Mouse (Mus musculus) thymus, postnatal 14 days (tissue): ENCODE results near the gene Zmym6.
A peak's percentile ranks its signal among the peaks of the same experiment; 100 is the strongest.

Experiments
- DNase-seq: peaks from one replicate; pipeline ENCODE4 v3.0.0; 2021

Zmym6 gene

DNA sequence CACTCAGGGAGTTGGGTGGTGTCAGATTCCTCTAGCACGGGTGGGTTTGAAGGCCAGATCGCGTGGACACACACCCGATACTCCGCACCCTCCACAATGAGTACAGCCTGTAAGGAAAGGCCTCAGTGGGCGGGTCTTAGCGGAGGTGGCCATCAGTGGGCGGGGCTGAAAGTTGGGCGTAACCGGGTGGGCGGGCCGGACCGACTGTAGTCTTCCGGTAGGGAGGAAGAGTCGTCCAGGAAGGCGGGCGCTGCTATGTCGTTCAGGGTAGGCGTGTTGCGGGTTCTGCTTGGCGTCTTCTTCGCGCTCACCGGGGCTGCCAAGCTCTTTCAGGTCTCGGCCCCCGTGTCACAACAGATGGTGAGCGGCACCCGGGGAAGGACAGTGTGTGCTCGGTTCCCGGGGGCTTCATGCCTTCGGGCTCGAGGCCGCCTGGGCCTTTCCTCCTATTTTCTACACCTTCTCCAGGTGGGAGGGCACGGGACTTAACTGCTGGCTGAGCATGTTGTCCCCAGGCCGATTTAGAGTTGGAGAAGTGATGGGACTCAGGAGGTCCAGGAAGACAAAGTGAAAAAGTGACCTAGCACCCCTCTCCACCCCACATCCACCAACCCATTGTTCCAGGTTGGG is 48.8 kb downstream of the Zmym6 start:
- peak; percentile 92 for DNase-seq

DNA sequence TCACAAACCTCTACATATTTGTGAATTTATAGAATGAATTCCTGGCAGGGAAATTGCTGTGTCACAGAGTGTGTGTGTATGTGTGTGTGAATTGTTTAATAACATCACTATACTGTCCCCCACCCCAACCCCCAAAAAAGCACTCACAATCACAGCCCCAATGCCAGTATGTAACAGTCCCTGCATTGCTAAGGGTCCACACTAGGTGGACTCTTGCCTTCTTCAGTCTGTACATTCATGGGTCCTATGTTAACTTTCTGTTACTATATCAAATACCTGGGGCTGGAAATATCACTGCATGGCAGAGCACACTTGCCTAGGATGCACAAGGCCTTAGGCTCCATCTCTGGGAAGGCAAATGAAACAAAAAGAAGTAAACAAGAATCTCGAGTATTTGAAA is 57.5 kb downstream of the Zmym6 start:
- DNase-seq: no peak

DNA sequence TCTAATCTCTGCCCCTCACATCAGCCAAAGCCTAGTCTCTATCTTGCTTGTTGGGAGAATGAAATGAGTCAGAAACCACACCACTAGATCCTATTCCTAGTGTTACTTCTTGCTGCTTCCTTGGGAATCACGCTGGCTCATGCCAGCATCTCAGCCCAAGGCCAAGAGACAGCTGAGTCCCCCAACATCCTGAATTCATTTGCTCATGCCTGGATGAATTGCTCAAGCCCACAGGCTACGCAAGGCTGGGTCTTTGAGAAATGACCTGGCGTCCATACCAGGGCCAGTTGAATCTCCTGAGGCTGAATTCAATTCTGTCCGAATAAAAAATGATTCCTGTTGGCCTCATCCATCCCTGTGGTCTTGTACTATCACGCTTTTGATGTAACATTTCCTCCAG is 60.4 kb downstream of the Zmym6 start:
- no peak for DNase-seq

DNA sequence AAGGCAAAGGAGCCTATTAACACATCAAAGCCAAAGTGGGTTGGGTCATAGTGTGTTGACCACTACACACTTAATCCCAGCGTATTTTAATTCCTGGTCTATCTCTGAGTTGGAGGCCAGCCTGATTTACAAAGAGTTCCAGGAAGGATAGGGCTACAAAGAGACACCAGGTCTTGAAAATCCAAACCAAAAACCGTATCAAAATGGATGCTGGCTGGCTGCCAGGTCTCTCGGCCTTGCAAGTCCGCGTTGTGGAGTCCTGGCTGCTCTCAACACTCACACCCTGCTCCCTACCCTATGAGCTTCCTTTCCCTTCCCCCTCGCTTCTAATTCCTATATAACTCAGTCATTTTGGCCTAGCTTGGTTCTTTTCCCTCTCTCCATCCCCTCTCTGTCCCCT is 61.3 kb downstream of the Zmym6 start:
- no peak for DNase-seq

DNA sequence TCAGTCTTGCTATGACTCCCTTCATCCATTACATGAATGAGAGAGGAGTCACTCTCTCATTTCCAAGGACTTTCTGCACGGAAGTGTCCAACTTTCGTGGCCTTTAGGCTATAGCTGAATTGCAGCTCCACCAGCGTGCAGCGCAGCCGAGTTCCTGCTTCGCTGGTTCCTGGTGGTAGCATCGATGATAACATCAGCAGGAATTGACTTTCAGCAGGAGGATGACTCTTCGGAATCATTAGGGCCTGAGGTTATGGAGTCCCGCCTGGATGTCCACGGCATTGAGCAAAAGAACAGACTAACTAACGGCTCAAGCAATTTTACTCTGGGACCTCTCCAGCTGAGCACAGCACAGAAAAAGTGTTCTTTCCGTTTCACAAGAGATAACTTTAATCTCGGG is 72.8 kb downstream of the Zmym6 start:
- DNase-seq: no peak

DNA sequence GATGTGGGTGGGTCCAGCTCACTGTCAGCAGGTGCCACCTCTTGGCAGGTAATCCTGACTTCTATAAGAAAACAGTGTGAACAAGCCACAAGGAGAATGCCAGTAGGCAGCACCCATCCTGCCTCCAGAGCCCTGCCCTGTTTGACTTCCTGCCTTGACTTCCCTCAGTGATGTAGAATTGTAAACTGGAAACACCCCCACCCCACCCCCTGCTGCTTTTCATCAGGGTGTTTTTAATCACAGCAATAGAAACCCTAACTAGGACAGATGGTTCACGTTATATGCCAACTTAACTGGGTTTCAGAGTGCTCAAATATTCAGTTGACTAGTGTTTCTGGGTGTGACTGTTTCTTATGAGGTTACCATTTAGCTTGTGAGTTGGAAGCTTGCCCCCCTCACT is 76.2 kb downstream of the Zmym6 start:
- no peak for DNase-seq

DNA sequence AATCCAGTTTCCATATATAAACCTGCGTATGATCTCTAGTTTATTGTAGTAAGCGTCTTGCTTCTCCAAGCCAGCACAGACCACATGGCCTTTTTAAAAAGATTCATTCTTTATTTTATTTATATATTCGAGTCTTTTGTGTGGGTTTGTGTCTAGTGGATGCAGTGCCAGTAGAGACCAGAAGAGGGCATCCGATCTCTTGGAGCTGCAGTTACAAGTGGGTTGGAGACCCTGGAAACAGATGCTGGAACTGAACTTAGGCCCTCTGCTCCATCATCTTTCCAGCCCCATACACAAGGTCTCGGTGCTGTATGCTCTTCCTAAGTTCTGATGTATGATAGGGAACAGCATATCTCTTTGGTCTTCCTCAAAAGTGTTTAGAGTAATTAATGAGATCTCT is 78.6 kb downstream of the Zmym6 start:
- DNase-seq: no peak

DNA sequence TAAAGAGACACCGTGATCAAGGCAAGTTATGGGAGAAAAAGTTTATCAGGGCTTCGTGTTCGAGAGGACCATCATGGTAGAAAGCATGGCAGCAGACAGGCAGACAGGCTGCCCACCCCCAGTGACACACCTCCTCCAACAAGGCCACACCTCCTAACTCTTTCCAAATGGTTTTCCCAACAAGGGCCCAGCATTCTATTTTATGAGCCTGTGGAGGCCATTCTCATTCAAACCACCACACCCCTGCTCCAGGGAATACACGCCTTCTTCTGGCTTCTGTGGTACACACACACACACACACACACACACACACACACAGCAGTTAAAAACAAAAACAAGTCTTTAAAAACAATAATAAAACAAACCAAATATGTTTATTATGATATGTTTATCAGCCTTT is 80.6 kb downstream of the Zmym6 start:
- no peak for DNase-seq

DNA sequence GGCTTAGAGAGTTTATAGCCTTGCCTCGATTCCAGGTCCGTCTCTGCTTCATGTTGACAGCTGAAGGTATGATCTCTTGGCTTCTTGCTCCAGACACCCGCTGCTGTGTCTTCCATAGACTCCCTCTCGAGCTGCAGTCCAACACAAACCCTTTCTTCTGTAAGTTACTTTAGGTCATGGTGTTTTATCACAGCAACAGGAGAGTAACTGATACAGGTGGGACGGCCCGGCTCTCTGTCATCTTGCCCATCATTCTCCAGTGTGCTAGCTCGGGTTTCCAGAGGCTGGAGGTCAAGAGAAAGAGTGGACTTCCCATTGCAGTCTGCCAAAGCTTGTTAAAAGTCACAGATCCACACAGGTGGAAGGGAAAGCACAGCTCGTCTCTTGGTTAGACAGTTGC is 86.7 kb downstream of the Zmym6 start:
- DNase-seq: no peak

DNA sequence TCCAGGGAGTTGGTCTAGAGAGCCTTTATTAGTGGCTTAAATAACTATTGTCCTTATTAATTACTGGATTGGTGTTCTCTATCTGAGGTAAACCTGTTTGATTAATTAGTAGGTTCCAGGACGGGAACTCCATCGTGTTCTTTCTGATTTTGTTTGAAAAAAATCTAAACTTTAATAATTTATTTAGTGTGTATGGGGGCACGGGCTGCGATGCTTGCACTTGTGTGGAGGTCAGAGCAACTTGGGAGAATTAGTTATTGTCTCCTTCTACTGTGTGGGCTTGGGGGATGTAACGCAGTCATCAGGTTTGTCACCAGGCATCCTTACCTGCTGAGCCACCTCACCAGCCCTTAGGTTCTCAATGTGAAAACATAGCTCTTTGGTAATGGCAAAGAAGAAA is 89.9 kb downstream of the Zmym6 start:
- no peak for DNase-seq

DNA sequence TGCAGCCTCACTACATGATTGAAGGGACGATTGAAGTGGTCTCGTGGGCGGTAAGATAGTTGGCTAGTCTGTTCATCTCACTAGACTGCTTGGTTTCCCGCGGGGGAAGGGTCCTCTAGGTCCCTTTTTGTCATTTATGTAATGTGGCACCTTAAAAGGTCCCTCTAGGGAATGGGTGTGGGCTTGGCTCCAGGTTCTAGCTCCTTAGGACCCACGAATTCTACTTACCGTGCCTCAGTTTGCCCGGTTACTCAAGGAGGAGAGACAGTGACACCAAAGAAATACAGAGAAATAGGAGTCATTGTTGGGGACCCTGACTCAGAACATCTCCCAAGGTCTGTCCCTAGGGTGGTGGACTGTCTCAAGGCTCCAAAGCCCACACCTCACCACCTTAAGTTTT is 90.5 kb downstream of the Zmym6 start:
- DNase-seq: no peak

DNA sequence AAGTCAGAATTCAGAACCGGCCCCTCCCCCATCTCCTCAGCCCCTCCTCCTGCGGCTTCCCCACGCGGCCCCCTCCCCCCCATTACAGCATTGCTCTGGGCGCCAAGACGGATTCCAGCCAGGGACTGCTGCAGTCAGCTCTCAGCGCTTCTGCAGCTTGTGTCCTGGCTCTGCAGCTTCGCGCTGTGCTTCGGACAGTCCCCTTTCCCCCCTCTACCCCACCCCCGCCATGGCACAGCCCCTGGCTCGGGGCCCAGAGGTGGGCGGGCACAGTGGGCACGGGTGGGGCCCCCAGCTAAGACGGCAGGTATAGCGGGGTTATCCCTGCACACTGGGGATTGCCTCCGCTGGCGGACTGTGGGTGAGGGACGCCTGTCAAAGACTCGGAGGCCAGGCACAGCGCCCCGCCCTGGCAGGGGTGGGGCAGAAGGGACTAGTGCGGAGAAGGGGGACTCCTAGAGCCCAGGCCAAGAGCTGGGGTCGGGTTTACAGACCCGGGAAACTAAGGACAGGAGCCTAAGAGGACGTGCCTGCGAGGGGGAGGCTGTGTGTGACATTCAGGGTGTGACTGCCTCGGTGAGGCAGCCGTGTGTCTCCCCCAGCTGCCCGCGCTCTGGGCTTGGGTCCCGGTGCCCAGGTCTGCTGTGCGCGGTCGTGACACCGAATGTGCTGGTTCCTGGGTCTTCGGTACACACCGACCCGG is 91.2 kb downstream of the Zmym6 start:
- peak; percentile 13 for DNase-seq

DNA sequence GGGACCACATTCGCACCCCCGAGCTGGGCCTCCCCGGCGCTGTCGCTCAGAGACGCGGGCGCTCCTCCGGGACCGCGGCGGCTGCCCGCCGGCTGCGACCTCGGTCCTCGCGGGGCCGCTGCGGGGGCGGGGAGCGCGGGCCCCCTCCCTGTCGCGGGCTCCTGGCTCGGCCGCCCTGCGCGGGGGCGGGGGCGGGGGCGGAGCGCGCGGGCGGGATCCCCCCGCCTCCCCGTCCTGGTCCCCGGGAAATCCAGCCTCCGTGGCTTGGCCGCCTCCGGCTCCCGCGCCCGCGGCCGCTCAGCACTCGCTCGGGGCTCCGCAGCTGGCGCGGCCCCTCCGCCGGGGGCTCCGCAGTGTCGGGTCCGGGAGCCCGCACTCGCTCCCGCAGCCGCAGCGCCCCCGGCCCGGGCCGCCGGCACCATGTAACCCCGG is 91.7 kb downstream of the Zmym6 start, which contains the start of gene Dlgap3:
TSS of gene Dlgap3 (plus strand) at position 291 of the 432 bp plus-strand sequence.
- peak; percentile 27 for DNase-seq

DNA sequence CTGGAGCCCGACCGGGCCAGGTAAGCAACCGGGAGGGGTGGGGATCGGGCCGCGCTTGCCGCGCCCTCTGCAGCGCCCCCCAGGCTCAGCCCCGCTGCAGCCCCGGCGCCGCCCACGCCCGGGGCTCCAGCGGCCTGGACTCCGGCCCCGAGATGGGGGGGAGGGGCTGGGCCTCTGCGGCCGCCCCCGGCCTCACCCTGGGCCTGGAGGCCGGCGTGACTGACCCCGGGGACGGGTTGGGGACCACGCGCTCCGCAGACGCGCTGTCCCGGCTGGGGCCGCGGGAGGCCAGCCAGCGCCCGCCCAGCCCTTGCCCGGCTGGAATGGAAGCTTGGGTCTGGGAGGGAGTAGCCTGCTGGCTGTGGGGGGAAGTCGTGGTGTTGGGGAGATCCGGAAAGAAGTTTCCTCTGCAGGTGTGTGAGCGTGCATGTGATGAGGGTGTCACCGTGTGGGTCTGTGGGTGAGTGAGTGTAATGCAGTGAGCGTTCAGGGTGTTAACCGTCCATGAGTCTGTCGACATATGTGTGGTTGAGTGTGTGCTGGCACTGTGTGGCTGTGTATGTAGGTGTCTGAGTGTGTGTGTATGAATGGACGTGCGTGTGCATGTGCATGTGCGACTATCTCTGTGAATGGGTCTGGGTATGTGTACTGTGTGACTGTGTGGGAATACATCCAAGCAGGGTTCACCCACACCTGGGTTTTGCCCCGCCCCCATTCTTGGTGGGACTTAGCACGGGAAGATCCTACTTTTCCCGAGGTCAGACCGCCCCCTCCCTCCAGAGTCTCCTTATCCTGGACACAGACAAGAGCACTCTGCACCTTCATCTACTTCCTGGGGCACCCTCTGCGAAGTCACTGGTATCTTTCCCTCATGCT is 92.4 kb downstream of the Zmym6 start:
- peak; percentile 6 for DNase-seq

DNA sequence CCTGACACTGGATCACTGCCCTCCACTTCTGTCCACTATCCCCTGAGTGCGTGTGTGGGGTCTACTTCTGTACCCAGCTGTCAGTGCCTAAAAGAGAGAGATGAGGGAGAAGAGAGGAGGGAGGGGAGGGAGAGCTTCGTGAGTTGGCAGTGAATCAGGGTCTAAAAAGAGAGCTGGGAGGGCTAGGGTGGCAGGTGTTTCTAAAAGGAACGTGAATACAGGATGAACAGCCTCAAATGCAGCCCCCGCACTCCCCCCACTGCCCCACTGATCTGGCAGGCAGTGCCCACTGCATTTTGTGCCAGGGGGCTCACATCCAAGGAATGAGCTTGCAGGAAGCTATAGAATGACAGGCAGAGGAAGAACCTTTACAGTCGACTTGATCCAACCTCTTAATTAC is 93.7 kb downstream of the Zmym6 start:
- no peak for DNase-seq

DNA sequence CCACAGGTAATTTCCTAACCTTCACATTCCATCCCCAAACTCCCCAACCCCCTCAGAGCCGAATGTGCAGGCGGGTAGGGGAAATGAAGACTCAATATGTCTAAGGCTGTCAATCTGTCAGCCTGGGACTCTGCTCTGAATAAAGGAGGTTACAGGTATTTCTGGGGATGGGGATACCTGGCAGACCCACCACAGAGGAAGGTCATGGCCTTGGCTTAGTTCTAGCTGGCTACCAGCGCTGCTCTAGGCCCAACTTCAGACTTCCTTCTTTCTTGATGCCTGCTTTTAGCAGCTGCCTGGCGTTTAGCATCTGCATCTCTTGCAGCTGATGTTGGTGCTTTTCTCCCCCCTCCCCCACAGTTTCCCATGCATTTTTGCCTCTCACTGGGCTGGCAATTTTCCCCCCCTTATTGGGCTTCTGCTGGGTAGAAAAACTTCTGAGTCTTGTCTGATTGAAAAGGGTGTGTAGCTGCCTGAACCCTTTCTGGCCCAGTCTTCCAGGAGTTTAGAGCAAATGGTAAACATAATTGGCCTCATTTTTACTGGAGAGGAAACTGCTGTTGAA is 94.2 kb downstream of the Zmym6 start:
- DNase-seq: no peak

DNA sequence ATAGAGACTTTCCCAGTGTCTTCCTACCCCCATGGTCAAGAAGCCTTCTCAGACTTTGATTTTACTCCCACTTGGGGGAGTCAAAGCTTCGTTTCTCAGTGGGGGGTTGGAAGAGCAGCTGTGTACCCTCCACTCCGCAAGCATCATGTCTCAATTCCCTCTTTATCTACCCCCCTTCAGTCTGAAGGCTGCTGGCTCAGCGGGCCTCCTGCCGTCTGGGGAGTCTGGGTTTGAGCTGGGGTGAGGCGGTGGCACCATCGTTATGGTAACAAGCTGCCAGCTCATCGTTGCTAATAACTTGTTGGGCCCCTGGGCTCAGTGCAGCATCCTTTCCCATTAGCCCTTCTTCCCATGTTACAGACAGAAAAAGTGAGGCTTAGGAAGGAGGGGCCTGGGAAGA is 94.9 kb downstream of the Zmym6 start:
- DNase-seq: no peak

DNA sequence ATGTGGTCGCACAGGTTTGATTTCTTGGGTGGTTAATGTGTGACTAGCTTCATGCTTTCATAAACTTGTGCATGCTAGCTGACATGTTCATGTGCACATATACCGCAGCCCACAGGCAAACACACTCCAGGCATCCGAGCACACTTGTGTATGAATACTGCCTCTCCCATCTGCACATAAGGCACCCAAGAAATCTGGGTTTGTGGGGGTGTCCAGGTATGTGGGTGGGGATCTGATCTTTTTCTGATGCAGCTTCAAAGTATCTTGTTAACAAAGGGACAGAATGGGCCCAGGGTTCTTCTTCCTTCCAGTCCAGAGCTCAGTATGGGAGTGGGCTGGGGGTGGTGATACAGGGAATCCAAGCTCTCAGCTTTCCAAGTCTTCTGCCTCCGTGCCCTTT is 95.4 kb downstream of the Zmym6 start:
- no peak for DNase-seq

DNA sequence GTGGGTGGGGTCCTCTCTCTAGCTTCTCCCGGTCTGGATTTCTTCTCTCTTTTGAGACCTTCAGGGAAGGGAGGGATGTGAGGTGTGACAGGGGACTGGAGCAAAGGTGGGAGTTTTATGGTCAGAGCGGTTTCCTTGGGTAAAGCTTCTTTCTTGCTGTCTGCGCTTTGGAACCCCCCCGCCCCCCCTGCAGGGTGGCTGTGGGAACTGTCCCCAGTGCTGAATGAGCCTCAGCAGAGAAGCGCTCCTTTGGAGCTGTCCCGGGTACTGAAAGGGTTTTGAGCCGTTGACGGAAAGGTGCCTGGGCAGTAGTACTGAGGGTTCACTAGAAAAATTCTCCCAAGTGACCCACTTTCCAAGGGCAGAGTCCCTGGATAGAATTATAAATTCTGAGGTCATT is 96.3 kb downstream of the Zmym6 start:
- peak; percentile 56 for DNase-seq
